Mouse (Mus musculus): Measurements from ENCODE around the gene Gm21319. TPM values are rescaled to one million over a fixed set of nuclear protein-coding genes. Genes with fewer than 3 reads are reported as not detected.

Gene Gm21319
- not detected in 2 replicates for polyA plus RNA-seq (2012; rRNA removed)

DNA sequence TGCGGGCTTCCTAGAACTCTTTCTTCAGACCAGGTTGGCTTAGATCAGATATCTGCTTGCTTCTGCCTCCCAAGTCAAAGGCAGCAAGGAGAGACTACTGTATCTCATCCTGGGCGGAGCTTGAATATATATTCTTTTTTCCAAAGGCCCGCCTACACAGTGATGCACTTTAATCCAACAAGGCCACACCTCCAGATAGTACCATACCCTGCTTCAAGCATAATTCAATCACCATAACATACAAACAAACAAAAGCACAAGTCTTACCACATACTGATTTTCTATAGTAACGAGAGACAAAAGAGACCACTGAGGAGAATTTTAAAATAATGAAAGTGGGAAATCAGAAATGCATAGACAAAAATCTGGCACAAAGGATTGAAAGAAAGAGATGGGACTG is at the start of gene Gm21319:
Gene Gm21319 (minus strand): TSS at position 101 of the 400 bp plus-strand sequence.

DNA sequence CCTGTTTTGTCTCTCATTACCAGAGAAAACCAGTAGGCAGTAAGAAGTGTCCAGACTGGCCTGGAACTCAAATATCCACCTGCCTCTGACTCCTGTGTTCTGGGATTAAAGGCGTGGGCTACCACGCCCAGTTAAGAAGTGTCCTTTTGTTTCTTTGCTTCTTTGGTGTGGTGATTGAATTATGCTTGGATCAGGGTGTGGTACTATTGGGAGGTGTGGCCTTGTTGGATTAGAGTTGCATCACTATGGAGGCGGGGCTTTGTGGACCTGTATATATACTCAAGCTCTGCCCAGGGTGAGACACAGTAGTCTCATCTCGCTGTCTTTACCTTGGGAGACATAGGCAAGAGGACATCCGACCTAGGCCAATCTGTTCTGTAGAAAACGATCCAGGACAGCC is 40.7 kb upstream of the Gm21319 start, which contains the start of gene BB287469:
Gene BB287469 (plus strand): TSS at position 301 of the 400 bp plus-strand sequence.

DNA sequence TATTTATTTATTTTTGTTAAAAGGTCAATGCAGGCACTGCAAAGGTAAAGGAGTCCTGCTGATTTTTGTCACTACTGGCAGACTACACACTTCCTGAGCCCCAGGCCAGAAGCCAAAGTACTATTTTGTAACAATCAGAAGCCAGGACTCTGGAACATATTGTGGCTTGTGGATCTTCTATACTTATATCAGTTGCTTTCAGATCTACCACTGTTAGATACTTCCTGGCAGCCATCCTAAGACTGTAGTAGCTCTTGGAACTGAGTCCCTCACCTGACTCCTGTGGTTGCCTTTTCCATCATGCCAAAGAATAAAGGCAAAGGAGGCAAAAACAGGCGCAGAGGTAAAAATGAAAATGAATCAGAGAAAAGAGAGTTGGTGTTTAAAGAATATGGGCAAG is 19.7 kb upstream of the Gm21319 start, which contains the start of gene Gm21936:
Gene Gm21936 (plus strand): TSS at position 301 of the 400 bp plus-strand sequence.

Other genes starting within 250 kb of the Gm21319 start
- gene Oog1, start 173.1 kb downstream of the Gm21319 start, polyA plus RNA-seq (2012; rRNA removed) = not detected in 2 replicates
- gene Gm4027, start 156.9 kb downstream of the Gm21319 start, polyA plus RNA-seq (2012; rRNA removed) = not detected in 2 replicates
- gene Gm16381, start 131.1 kb downstream of the Gm21319 start, polyA plus RNA-seq (2012; rRNA removed) = not detected in 2 replicates
- not detected in 2 replicates for gene Gm21936, start 19.8 kb upstream of the Gm21319 start, polyA plus RNA-seq (2012; rRNA removed)
- not detected in 2 replicates for gene BB287469, start 40.8 kb upstream of the Gm21319 start, polyA plus RNA-seq (2012; rRNA removed)
- not detected in 2 replicates for gene Gm2001, start 66.6 kb upstream of the Gm21319 start, polyA plus RNA-seq (2012; rRNA removed)
- not detected in 2 replicates for gene Gm2016, start 98.3 kb upstream of the Gm21319 start, polyA plus RNA-seq (2012; rRNA removed)
- gene Gm2022, start 119.6 kb upstream of the Gm21319 start, polyA plus RNA-seq (2012; rRNA removed) = not detected in 2 replicates
- gene Gm2035, start 144.1 kb upstream of the Gm21319 start, polyA plus RNA-seq (2012; rRNA removed) = not detected in 2 replicates
- gene Gm2042, start 178.3 kb upstream of the Gm21319 start, polyA plus RNA-seq (2012; rRNA removed) = not detected in 2 replicates
- gene Gm2075, start 236.1 kb upstream of the Gm21319 start, polyA plus RNA-seq (2012; rRNA removed) = not detected in 2 replicates
- gene Gm6803, start 243.0 kb upstream of the Gm21319 start, polyA plus RNA-seq (2012; rRNA removed) = not detected in 2 replicates

Data from colon, adult 2 months (tissue).